In genomic region chr1:176821929-176822328, GRCm38 (mm10) we compare ENCODE assay signal across 15 mouse cellular contexts. TPM values are rescaled to one million over a fixed set of nuclear protein-coding genes. Genes with fewer than 3 reads are reported as not detected.
DNase-seq lines count a peak whose midpoint lies in the region; ATAC-seq and TF ChIP-seq lines count a peak whose summit lies in the region.
"Had no signal": no experiment of that assay in that cellular context is flagged by ENCODE, and none has a peak within 500 bp of the region (broad histone marks: within the 10 kb centered on the region; RNA-seq: fewer than 3 reads in every experiment).

No protein-coding gene starts in this region.

- WGBS in heart, embryonic 13.5 days = 0% methylated on average over 1 of the region's 1 CpGs
- WGBS in stomach, embryonic 15.5 days = 14% methylated on average over 1 of the region's 1 CpGs
- 8% methylated on average over 1 of the region's 1 CpGs for WGBS in stomach, postnatal 0 days
- 16% methylated on average over 1 of the region's 1 CpGs for WGBS in liver, embryonic 13.5 days (ENCODE audit: insufficient replicate concordance)

- H3K27ac ChIP-seq in heart, embryonic 13.5 days (replicated peaks) = peak overlapping the region; percentile 56
- no peak overlapping the region for H3K27ac ChIP-seq in stomach, embryonic 15.5 days
- H3K27ac ChIP-seq in stomach, postnatal 0 days (replicated peaks) = no peak overlapping the region
- H3K27ac ChIP-seq in liver, embryonic 13.5 days = no peak overlapping the region
- H3K27ac ChIP-seq: embryonic facial prominence, embryonic 13.5 days had no signal

- no peaks in the 10 kb centered on the region for H3K27me3 ChIP-seq in heart, embryonic 13.5 days (replicated peaks)
- H3K27me3 ChIP-seq in stomach, embryonic 15.5 days (replicated peaks) = no peaks in the 10 kb centered on the region
- H3K27me3 ChIP-seq in stomach, postnatal 0 days (ENCODE audit: control insufficient read depth, insufficient read depth, low read length) = no peaks in the 10 kb centered on the region
- H3K27me3 ChIP-seq in liver, embryonic 13.5 days = no peaks in the 10 kb centered on the region
- H3K27me3 ChIP-seq: embryonic facial prominence, embryonic 13.5 days had no signal

- peak overlapping the region; percentile 39 for H3K4me2 ChIP-seq in heart, embryonic 13.5 days
- H3K4me2 ChIP-seq in stomach, embryonic 15.5 days = no peak overlapping the region
- H3K4me2 ChIP-seq in stomach, postnatal 0 days (replicated peaks; ENCODE audit: low read depth) = no peak overlapping the region
- H3K4me2 ChIP-seq in liver, embryonic 13.5 days = peak overlapping the region; percentile 34
- H3K4me2 ChIP-seq: embryonic facial prominence, embryonic 13.5 days had no signal

- no peaks in the 10 kb centered on the region for H3K36me3 ChIP-seq in heart, embryonic 13.5 days
- no peaks in the 10 kb centered on the region for H3K36me3 ChIP-seq in stomach, embryonic 15.5 days
- no peaks in the 10 kb centered on the region; the same call in 1 of the 2 replicates for H3K36me3 ChIP-seq in stomach, postnatal 0 days (ENCODE audit: control insufficient read depth, insufficient read depth, low read length)
- H3K36me3 ChIP-seq in liver, embryonic 13.5 days = no peaks in the 10 kb centered on the region

- no peaks in the 10 kb centered on the region for H3K9me3 ChIP-seq in heart, embryonic 13.5 days
- H3K9me3 ChIP-seq in stomach, embryonic 15.5 days = no peaks in the 10 kb centered on the region
- H3K9me3 ChIP-seq in stomach, postnatal 0 days (ENCODE audit: control insufficient read depth, low read length) = no peaks in the 10 kb centered on the region
- no peaks in the 10 kb centered on the region for H3K9me3 ChIP-seq in liver, embryonic 13.5 days (replicated peaks)
- H3K9me3 ChIP-seq: embryonic facial prominence, embryonic 13.5 days had no signal

- H3K9ac ChIP-seq in heart, embryonic 13.5 days = no peak overlapping the region
- H3K9ac ChIP-seq in stomach, embryonic 15.5 days = no peak overlapping the region
- no peak overlapping the region for H3K9ac ChIP-seq in stomach, postnatal 0 days (ENCODE audit: low read length)
- H3K9ac ChIP-seq in liver, embryonic 13.5 days = no peak overlapping the region
- H3K9ac ChIP-seq: embryonic facial prominence, embryonic 13.5 days had no signal

- peaks cover 58% of the 10 kb centered on the region for H3K4me1 ChIP-seq in heart, embryonic 13.5 days
- H3K4me1 ChIP-seq in stomach, embryonic 15.5 days = no peaks in the 10 kb centered on the region; the same call in 1 of the 2 replicates
- H3K4me1 ChIP-seq in stomach, postnatal 0 days (replicated peaks; ENCODE audit: control insufficient read depth, insufficient read depth) = no peaks in the 10 kb centered on the region
- peaks cover 70% of the 10 kb centered on the region for H3K4me1 ChIP-seq in liver, embryonic 13.5 days (replicated peaks)
- H3K4me1 ChIP-seq: embryonic facial prominence, embryonic 13.5 days had no signal

- ATAC-seq in heart, embryonic 13.5 days (ENCODE audit: extremely low read depth, insufficient number of reproducible peaks, low FRiP score, low TSS enrichment) = no peak
- ATAC-seq in stomach, embryonic 15.5 days (ENCODE audit: insufficient read depth, low FRiP score, low read depth) = peak; percentile 61; the same call in 1 of the 2 replicates
- ATAC-seq in stomach, postnatal 0 days (ENCODE audit: low FRiP score, low TSS enrichment) = no peak
- peak; percentile 91 for ATAC-seq in liver, embryonic 13.5 days (ENCODE audit: low read depth)
- ATAC-seq: forebrain, embryonic 16.5 days; hindbrain, embryonic 16.5 days had no signal

- no peak for TF ChIP-seq CTCF in stomach, postnatal 0 days (IDR thresholded peaks at IDR 0.05; ENCODE audit: low read depth)

- no peak for TF ChIP-seq EP300 in stomach, postnatal 0 days (optimal IDR thresholded peaks at IDR 0.05)

- no peak overlapping the region for H3K4me3 ChIP-seq in heart, embryonic 13.5 days
- no peak overlapping the region for H3K4me3 ChIP-seq in stomach, embryonic 15.5 days (replicated peaks)
- no peak overlapping the region for H3K4me3 ChIP-seq in stomach, postnatal 0 days (ENCODE audit: low read depth, low read length)
- no peak overlapping the region; the same call in 1 of the 2 replicates for H3K4me3 ChIP-seq in liver, embryonic 13.5 days (replicated peaks)
- H3K4me3 ChIP-seq: embryonic facial prominence, embryonic 13.5 days had no signal

- DNase-seq in heart, adult 11 months = no peak
- DNase-seq in stomach, postnatal 0 days (ENCODE audit: low spot score) = no peak
- peak; percentile 54 for DNase-seq in liver, embryonic 13.5 days
- DNase-seq in lung, adult 18-20 months = no peak
- DNase-seq in kidney, postnatal 10 days = no peak
- DNase-seq: adrenal gland, adult 2 months; cerebellum, postnatal 25 days; gastrocnemius, postnatal 25 days; lung, postnatal 14 days; right cerebral cortex, postnatal 14 days had no signal

RNA-seq across cellular contexts. Expression of gene Sdccag8, which starts 7.5 kb away (rescaled TPM):
- polyA plus RNA-seq in heart, embryonic 13.5 days (2015; fragmentation: Nextera tagmentation; extraction: Ambion mirVana) = 8.7 and 10.6 TPM in 2 replicates
- 15.6 and 16.5 TPM in 2 replicates for polyA plus RNA-seq in stomach, embryonic 15.5 days (2015; fragmentation: Nextera tagmentation; extraction: Ambion mirVana)
- polyA plus RNA-seq in stomach, postnatal 0 days (2015; fragmentation: Nextera tagmentation; extraction: Ambion mirVana) = 6.4 TPM in 2 replicates
- 5.7 and 5.8 TPM in 2 replicates for polyA plus RNA-seq in liver, embryonic 13.5 days (2015; fragmentation: Nextera tagmentation; extraction: Ambion mirVana)

RNA-seq across cellular contexts. Expression of gene Cep170, which starts 8.1 kb away (rescaled TPM):
- polyA plus RNA-seq in heart, embryonic 13.5 days (2015; fragmentation: Nextera tagmentation; extraction: Ambion mirVana) = 18.9 and 19.8 TPM in 2 replicates
- 18.7 and 20.1 TPM in 2 replicates for polyA plus RNA-seq in stomach, embryonic 15.5 days (2015; fragmentation: Nextera tagmentation; extraction: Ambion mirVana)
- 4.9 and 5.5 TPM in 2 replicates for polyA plus RNA-seq in stomach, postnatal 0 days (2015; fragmentation: Nextera tagmentation; extraction: Ambion mirVana)
- polyA plus RNA-seq in liver, embryonic 13.5 days (2015; fragmentation: Nextera tagmentation; extraction: Ambion mirVana) = 5.6 and 7.2 TPM in 2 replicates

Comparison
In these comparisons a context has a peak if more than half of its experiments do, and no peak if none do; other contexts are left out.
1. ATAC-seq: peak in stomach, embryonic 15.5 days (single experiment) and liver, embryonic 13.5 days (single experiment); none in heart, embryonic 13.5 days (single experiment) and stomach, postnatal 0 days (single experiment).
2. H3K4me2 ChIP-seq: peak in heart, embryonic 13.5 days (single experiment) and liver, embryonic 13.5 days (single experiment); none in stomach, embryonic 15.5 days (single experiment) and stomach, postnatal 0 days (single experiment).